Mouse (Mus musculus): ENCODE measurements at regions not wholly inside any gene's neighbourhood (a gene's known extent, or its start where the extent isn't known, plus 50 kb on each side); places are given as distances from the start of the nearest gene placed in this dataset.

- DNase-seq (ENCODE audit: low spot score), result no peak
Observed at GRCm38 (mm10) chr7:75063816-75064215, 245.2 kb downstream of the Sv2b start.

- no peak for DNase-seq (ENCODE audit: low spot score)
Observed at GRCm38 (mm10) chr7:75050231-75050630, 258.8 kb downstream of the Sv2b start.

GRCm38 (mm10) chr7:75049751-75050150 is 259.3 kb downstream of the Sv2b start:
- DNase-seq (ENCODE audit: low spot score), result no peak

- no peak for DNase-seq (ENCODE audit: low spot score)
Observed at GRCm38 (mm10) chr7:75048822-75049221, 260.2 kb downstream of the Sv2b start.

- DNase-seq (ENCODE audit: low spot score), result no peak
Observed at GRCm38 (mm10) chr7:75047827-75048226, 261.2 kb downstream of the Sv2b start.

GRCm38 (mm10) chr7:75040871-75041270 is 268.2 kb downstream of the Sv2b start:
- no peak for DNase-seq (ENCODE audit: low spot score)

- no peak for DNase-seq (ENCODE audit: low spot score)
Observed at GRCm38 (mm10) chr7:75026191-75026590, 282.9 kb downstream of the Sv2b start.

GRCm38 (mm10) chr7:75021966-75022365 is 287.1 kb downstream of the Sv2b start:
- no peak for DNase-seq (ENCODE audit: low spot score)

GRCm38 (mm10) chr7:75018640-75019039 is 290.4 kb downstream of the Sv2b start:
- no peak for DNase-seq (ENCODE audit: low spot score)

- DNase-seq (ENCODE audit: low spot score), result no peak
Observed at GRCm38 (mm10) chr7:75008481-75008880, 300.6 kb downstream of the Sv2b start.

- no peak for DNase-seq (ENCODE audit: low spot score)
Observed at GRCm38 (mm10) chr7:74990198-74990597, 318.9 kb downstream of the Sv2b start.

- DNase-seq (ENCODE audit: low spot score), result no peak
Observed at GRCm38 (mm10) chr7:74979479-74979878, 329.6 kb downstream of the Sv2b start.

GRCm38 (mm10) chr7:74975986-74976385 is 333.1 kb downstream of the Sv2b start:
- DNase-seq (ENCODE audit: low spot score), result no peak

- DNase-seq (ENCODE audit: low spot score), result no peak
Observed at GRCm38 (mm10) chr7:74974448-74974847, 334.6 kb downstream of the Sv2b start.

- DNase-seq (ENCODE audit: low spot score), result no peak
Observed at GRCm38 (mm10) chr7:74944421-74945098, 364.5 kb downstream of the Sv2b start.

GRCm38 (mm10) chr7:74942917-74943316 is 366.1 kb downstream of the Sv2b start:
- no peak for DNase-seq (ENCODE audit: low spot score)

GRCm38 (mm10) chr7:74942146-74942545 is 366.9 kb downstream of the Sv2b start:
- no peak for DNase-seq (ENCODE audit: low spot score)

GRCm38 (mm10) chr7:74929142-74929829 is 374.7 kb upstream of the Slco3a1 start:
- no peak for DNase-seq (ENCODE audit: low spot score)

GRCm38 (mm10) chr7:74928226-74928927 is 373.8 kb upstream of the Slco3a1 start:
- DNase-seq (ENCODE audit: low spot score), result no peak

- DNase-seq (ENCODE audit: low spot score), result no peak
Observed at GRCm38 (mm10) chr7:74926729-74927128, 372.1 kb upstream of the Slco3a1 start.

- DNase-seq (ENCODE audit: low spot score), result no peak
Observed at GRCm38 (mm10) chr7:74924156-74924555, 369.6 kb upstream of the Slco3a1 start.

GRCm38 (mm10) chr7:74908311-74908962 is 353.9 kb upstream of the Slco3a1 start:
- DNase-seq (ENCODE audit: low spot score), result no peak

- DNase-seq (ENCODE audit: low spot score), result no peak
Observed at GRCm38 (mm10) chr7:74907391-74907790, 352.8 kb upstream of the Slco3a1 start.
